Mouse (Mus musculus): ENCODE data around the gene Abhd17b. TPM values are rescaled to one million over a fixed set of nuclear protein-coding genes. Genes with fewer than 3 reads are reported as not detected.
"Not testable (repeated sequence)": the region's sequence is repeated elsewhere in the genome, so short reads cannot be mapped to it uniquely, and the experiment has no call there.

The Abhd17b gene
- polyA plus RNA-seq, 1 experiment from 2014 or later = 37.9 TPM

DNA sequence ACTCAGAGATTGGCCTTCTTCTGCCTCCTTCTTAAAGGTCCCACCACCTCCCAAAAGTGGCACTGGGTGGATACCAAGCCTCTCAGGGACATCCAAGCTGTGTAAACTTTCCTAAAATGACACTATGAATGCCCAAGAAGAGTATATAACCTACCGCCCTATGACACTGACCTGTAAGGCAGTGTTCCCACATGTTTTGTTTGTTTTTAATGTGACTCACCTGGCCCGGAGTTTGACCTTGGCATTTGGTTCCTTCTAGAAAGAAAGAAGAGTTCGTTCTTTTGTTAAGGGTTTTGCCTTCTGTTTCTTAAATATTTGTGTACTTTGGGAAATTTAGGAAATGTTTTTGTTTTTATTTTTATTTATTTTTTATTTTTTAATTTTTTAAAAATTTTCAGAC is 66.2 kb downstream of the Abhd17b start:
- no peak overlapping the region for H3K4me2 ChIP-seq
- no peaks in the 10 kb centered on the region for H3K9me3 ChIP-seq
- no peak overlapping the region for H3K9ac ChIP-seq
- H3K4me1 ChIP-seq = 0 out of 2 replicates have a peak, but pooled peaks cover 7% of the 10 kb centered on the region
- no peak for ATAC-seq (ENCODE audit: borderline replicate concordance, extremely low read depth, low FRiP score, low TSS enrichment)
- no peaks in the 10 kb centered on the region for H3K36me3 ChIP-seq
- 83% methylated on average over 3 of the region's 3 CpGs for whole genome bisulfite sequencing
- no peaks in the 10 kb centered on the region for H3K27me3 ChIP-seq
- no peak overlapping the region for H3K27ac ChIP-seq
- no peak overlapping the region for H3K4me3 ChIP-seq

DNA sequence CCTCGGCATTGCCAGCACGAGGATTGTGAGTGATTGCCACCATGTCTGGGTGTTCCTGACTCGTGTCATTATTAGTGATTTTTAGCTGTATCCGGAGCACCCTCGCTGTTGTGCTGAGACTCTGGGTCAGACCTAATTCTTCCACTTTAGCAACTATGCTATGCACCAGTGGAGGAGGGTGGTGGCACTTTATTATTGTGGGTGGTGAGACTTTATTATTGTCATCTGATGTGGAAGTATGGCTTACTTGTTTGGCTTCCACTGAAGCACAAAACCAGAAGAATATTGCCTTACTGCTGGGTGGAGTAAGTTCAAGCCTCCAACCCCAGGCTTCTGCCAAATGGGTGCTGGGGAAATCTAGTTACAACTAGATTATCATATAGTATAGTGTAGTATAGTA is 68.0 kb downstream of the Abhd17b start:
- Histone ChIP-seq H3K36me3 (no peaks in the 10 kb centered on the region), H3K27ac (no peak overlapping the region), H3K9ac (no peak overlapping the region), H3K27me3 (no peaks in the 10 kb centered on the region), H3K9me3 (no peaks in the 10 kb centered on the region), H3K4me3 (no peak overlapping the region), H3K4me1 (no peaks in the 10 kb centered on the region), H3K4me2 (no peak overlapping the region)
- ATAC-seq (ENCODE audit: borderline replicate concordance, extremely low read depth, low FRiP score, low TSS enrichment) = no peak
- 87% methylated on average over 5 of the region's 5 CpGs for WGBS

DNA sequence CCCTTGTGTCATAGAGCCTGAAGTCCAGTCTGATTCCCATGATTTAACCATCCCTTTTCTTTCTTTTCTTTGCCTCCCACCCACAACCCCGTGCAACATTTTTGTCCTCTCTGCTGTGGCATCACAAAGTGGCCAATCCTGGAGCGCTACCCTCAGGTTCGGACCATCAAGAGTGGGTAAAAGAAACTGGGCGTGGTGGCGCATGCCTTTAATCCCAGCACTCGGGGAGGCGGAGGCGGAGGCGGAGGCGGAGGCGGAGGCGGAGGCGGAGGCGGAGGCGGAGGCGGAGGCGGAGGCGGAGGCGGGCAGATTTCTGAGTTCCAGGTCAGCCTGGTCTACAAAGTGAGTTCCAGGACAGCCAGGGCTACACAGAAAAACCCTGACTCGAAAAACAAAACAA is 70.3 kb downstream of the Abhd17b start:
- H3K4me3 ChIP-seq; H3K4me1 ChIP-seq; H3K4me2 ChIP-seq; H3K27me3 ChIP-seq; H3K9ac ChIP-seq; H3K27ac ChIP-seq; H3K9me3 ChIP-seq; H3K36me3 ChIP-seq; ATAC-seq (ENCODE audit: borderline replicate concordance, extremely low read depth, low FRiP score, low TSS enrichment): not testable (repeated sequence)
- WGBS = 97% methylated on average over 20 of the region's 20 CpGs

GRCm38 (mm10) chr19:21723911-21724655 is 71.1 kb downstream of the Abhd17b start:
- WGBS = 83% methylated on average over 8 of the region's 8 CpGs
- no peaks in the 10 kb centered on the region for H3K9me3 ChIP-seq
- no peak for ATAC-seq (ENCODE audit: borderline replicate concordance, extremely low read depth, low FRiP score, low TSS enrichment)
- no peak overlapping the region for H3K9ac ChIP-seq
- no peaks in the 10 kb centered on the region for H3K27me3 ChIP-seq
- no peak overlapping the region for H3K4me3 ChIP-seq
- no peak overlapping the region for H3K27ac ChIP-seq
- no peaks in the 10 kb centered on the region for H3K36me3 ChIP-seq
- no peak overlapping the region for H3K4me2 ChIP-seq
- no peaks in the 10 kb centered on the region for H3K4me1 ChIP-seq

- no peak for ATAC-seq (ENCODE audit: borderline replicate concordance, extremely low read depth, low FRiP score, low TSS enrichment)
Observed at GRCm38 (mm10) chr19:21725168-21725567, 72.2 kb downstream of the Abhd17b start.

GRCm38 (mm10) chr19:21727081-21727480 is 74.1 kb downstream of the Abhd17b start:
- ATAC-seq (ENCODE audit: borderline replicate concordance, extremely low read depth, low FRiP score, low TSS enrichment) = no peak
- H3K4me1 ChIP-seq = no peaks in the 10 kb centered on the region
- no peak overlapping the region for H3K4me2 ChIP-seq
- H3K4me3 ChIP-seq = no peak overlapping the region
- no peak overlapping the region for H3K9ac ChIP-seq
- no peaks in the 10 kb centered on the region for H3K27me3 ChIP-seq
- no peaks in the 10 kb centered on the region for H3K9me3 ChIP-seq
- WGBS = 33% methylated on average over 2 of the region's 2 CpGs
- no peak overlapping the region for H3K27ac ChIP-seq
- no peaks in the 10 kb centered on the region for H3K36me3 ChIP-seq

More at GRCm38 (mm10) chr19:21725168-21725567, 72.2 kb downstream of the Abhd17b start:
- H3K27ac ChIP-seq = no peak overlapping the region
- no peaks in the 10 kb centered on the region for H3K27me3 ChIP-seq
- H3K4me3 ChIP-seq = no peak overlapping the region
- H3K9ac ChIP-seq = no peak overlapping the region
- H3K4me1 ChIP-seq = no peaks in the 10 kb centered on the region
- H3K36me3 ChIP-seq = no peaks in the 10 kb centered on the region
- whole genome bisulfite sequencing = 76% methylated on average over 1 of the region's 1 CpGs
- H3K9me3 ChIP-seq = no peaks in the 10 kb centered on the region
- H3K4me2 ChIP-seq = no peak overlapping the region

DNA sequence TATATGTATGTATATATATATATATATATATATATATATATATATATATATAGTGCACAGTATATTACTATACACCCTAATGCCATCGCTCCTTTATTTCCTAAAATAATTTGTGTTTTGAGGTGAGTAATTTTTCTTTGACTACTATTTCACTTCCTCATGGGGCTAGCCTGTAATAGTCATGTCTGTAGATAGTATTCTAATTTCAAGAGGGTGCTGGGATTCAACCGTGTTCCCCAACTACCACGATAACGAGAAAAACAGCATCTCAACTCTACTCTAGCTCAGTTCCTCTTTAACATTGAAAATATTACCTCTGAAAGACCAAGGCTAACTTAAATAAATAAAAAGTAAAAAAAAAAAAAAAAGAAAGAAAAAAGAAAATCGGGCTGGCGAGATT is 75.4 kb downstream of the Abhd17b start:
- Histone ChIP-seq H3K9me3 (no peaks in the 10 kb centered on the region), H3K27ac (no peak overlapping the region), H3K36me3 (no peaks in the 10 kb centered on the region), H3K4me1 (no peaks in the 10 kb centered on the region), H3K27me3 (no peaks in the 10 kb centered on the region), H3K4me2 (no peak overlapping the region), H3K9ac (no peak overlapping the region), H3K4me3 (no peak overlapping the region)
- no peak for ATAC-seq (ENCODE audit: borderline replicate concordance, extremely low read depth, low FRiP score, low TSS enrichment)
- WGBS = 91% methylated on average over 6 of the region's 6 CpGs

DNA sequence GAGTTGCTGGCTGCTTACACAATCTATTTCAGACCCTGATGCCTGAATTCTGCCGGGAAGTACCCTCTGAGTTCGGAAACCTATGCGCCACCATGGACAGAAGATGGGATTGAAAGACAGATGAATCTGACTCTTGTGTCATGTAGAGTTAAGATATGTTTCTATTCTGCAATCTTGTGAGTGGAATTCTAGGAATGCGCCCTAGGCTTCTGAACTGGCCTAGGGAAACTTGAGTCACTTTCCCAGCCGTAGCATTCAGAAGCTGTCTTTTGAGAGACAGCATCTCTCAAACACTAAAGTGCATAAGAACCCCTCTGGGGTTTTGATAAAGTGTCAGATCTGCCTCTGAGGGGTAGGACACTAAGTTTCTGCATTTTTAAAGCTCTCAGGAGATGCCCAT is 78.9 kb downstream of the Abhd17b start:
- Histone ChIP-seq H3K4me2 (no peak overlapping the region), H3K36me3 (no peaks in the 10 kb centered on the region), H3K4me1 (no peaks in the 10 kb centered on the region), H3K27me3 (no peaks in the 10 kb centered on the region), H3K27ac (no peak overlapping the region), H3K4me3 (no peak overlapping the region), H3K9me3 (no peaks in the 10 kb centered on the region), H3K9ac (no peak overlapping the region)
- 63% methylated on average over 5 of the region's 5 CpGs for WGBS
- ATAC-seq (ENCODE audit: borderline replicate concordance, extremely low read depth, low FRiP score, low TSS enrichment) = no peak

DNA sequence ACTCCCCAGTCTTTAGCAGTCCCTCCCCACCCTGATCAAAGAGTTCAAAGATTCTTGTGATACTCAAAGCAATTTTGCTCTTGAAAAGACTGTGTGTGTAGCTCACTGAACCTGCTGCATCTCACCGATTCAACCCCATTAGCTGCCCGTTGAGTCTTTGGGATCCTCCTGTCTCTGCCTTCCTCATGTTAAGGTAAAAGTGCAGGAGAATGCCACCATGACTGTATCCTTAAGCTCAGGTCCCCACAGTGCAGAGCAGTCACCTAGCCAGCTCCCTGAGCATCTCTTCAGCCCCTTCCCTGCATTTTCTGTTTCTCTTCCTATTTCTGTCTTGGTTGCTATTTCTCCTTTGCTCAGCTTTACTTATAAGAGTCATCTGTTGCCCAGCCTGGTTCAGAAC is 80.2 kb downstream of the Abhd17b start:
- 89% methylated on average over 2 of the region's 2 CpGs for WGBS
- H3K9ac ChIP-seq = no peak overlapping the region
- no peaks in the 10 kb centered on the region for H3K9me3 ChIP-seq
- H3K27ac ChIP-seq = no peak overlapping the region
- peaks cover 7% of the 10 kb centered on the region; the same call in 1 of the 2 replicates for H3K4me1 ChIP-seq
- no peaks in the 10 kb centered on the region for H3K36me3 ChIP-seq
- no peak for ATAC-seq (ENCODE audit: borderline replicate concordance, extremely low read depth, low FRiP score, low TSS enrichment)
- H3K4me3 ChIP-seq = no peak overlapping the region
- no peak overlapping the region for H3K4me2 ChIP-seq
- H3K27me3 ChIP-seq = no peaks in the 10 kb centered on the region

GRCm38 (mm10) chr19:21734112-21734511 is 81.1 kb downstream of the Abhd17b start:
- H3K9ac ChIP-seq = no peak overlapping the region
- no peaks in the 10 kb centered on the region for H3K27me3 ChIP-seq
- no peaks in the 10 kb centered on the region for H3K36me3 ChIP-seq
- H3K27ac ChIP-seq = no peak overlapping the region
- no peak for ATAC-seq (ENCODE audit: borderline replicate concordance, extremely low read depth, low FRiP score, low TSS enrichment)
- WGBS = 29% methylated on average over 5 of the region's 5 CpGs
- peaks cover 7% of the 10 kb centered on the region; the same call in 1 of the 2 replicates for H3K4me1 ChIP-seq
- H3K9me3 ChIP-seq = no peaks in the 10 kb centered on the region
- H3K4me2 ChIP-seq = no peak overlapping the region
- H3K4me3 ChIP-seq = no peak overlapping the region

All from lung, embryonic 15.5 days (tissue).